ENCODE assay signal across 8 mouse cellular contexts in genomic region chr6:124745490-124746295, GRCm38 (mm10). TPM values are rescaled to one million over a fixed set of nuclear protein-coding genes. Genes with fewer than 3 reads are reported as not detected.
DNase-seq lines count a peak whose midpoint lies in the region; ATAC-seq and TF ChIP-seq lines count a peak whose summit lies in the region.

No protein-coding gene starts in this region.

- TF ChIP-seq CTCF in heart, adult 2 months (IDR thresholded peaks at IDR 0.05): peak; percentile 98; the same call in 1 of the 2 replicates
- peak; percentile 70 for TF ChIP-seq CTCF in kidney, adult 2 months (conservative IDR thresholded peaks at IDR 0.05; ENCODE audit: insufficient read depth, insufficient read length, low read depth, low read length)

- H3K27me3 ChIP-seq in embryonic facial prominence, embryonic 13.5 days: no peaks in the 10 kb centered on the region
- no peaks in the 10 kb centered on the region for H3K27me3 ChIP-seq in heart, adult 2 months (ENCODE audit: control insufficient read depth, insufficient read depth, low read length)
- no peaks in the 10 kb centered on the region for H3K27me3 ChIP-seq in kidney, adult 2 months (replicated peaks; ENCODE audit: control insufficient read depth, insufficient read depth, low read length)
- H3K27me3 ChIP-seq in limb, embryonic 12.5 days: no peaks in the 10 kb centered on the region
- H3K27me3 ChIP-seq in midbrain, embryonic 14.5 days (ENCODE audit: control insufficient read depth, insufficient read depth, low read length): no peaks in the 10 kb centered on the region

- peaks cover 36% of the 10 kb centered on the region for H3K4me1 ChIP-seq in embryonic facial prominence, embryonic 13.5 days
- H3K4me1 ChIP-seq in heart, adult 2 months (ENCODE audit: control insufficient read depth, insufficient read depth, low read length): peaks cover 3% of the 10 kb centered on the region; the same call in 1 of the 2 replicates
- peaks cover 12% of the 10 kb centered on the region; the same call in 1 of the 2 replicates for H3K4me1 ChIP-seq in kidney, adult 2 months (ENCODE audit: control insufficient read depth, insufficient read depth, low read length)
- peaks cover 30% of the 10 kb centered on the region for H3K4me1 ChIP-seq in limb, embryonic 12.5 days (replicated peaks)
- H3K4me1 ChIP-seq in midbrain, embryonic 14.5 days (ENCODE audit: control insufficient read depth, insufficient read depth, low read length): peaks cover 19% of the 10 kb centered on the region

- TF ChIP-seq EP300 in heart, adult 2 months (IDR thresholded peaks at IDR 0.05; ENCODE audit: insufficient read depth, low read depth, low read length): peak; percentile 47; the same call in 1 of the 2 replicates

- peak overlapping the region; percentile 51 for H3K4me3 ChIP-seq in embryonic facial prominence, embryonic 13.5 days
- peak overlapping the region; percentile 68 for H3K4me3 ChIP-seq in heart, adult 2 months
- H3K4me3 ChIP-seq in kidney, adult 2 months (ENCODE audit: insufficient read depth, low read depth, low read length): peak overlapping the region; percentile 71
- H3K4me3 ChIP-seq in limb, embryonic 12.5 days (replicated peaks): peak overlapping the region; percentile 47
- H3K4me3 ChIP-seq in midbrain, embryonic 14.5 days (replicated peaks; ENCODE audit: low read depth, low read length): peak overlapping the region; percentile 41

- TF ChIP-seq POLR2A in heart, adult 2 months (IDR thresholded peaks at IDR 0.05; ENCODE audit: insufficient read depth, low read depth, low read length): peak; percentile 77
- TF ChIP-seq POLR2A in kidney, adult 2 months (IDR thresholded peaks at IDR 0.05; ENCODE audit: low read depth, low read length): peak; percentile 72

- intact Hi-C loops in heart, adult 2 months (cut with DNase I): loop anchor here (1.0 kb wide), 1 partner anchor 11 kb away; the partner anchor contains the start of genes Atn1 and Gm45234

- DNase-seq in 3134 (ENCODE audit: extremely low read depth, insufficient read length, low spot score): peak; percentile 82
- peak; percentile 91 for DNase-seq in adrenal gland, postnatal 4 days (ENCODE audit: low spot score in 2 of 2)
- peak; percentile 95 to 96 for DNase-seq in heart, adult 2 months
- DNase-seq in kidney, adult 2 months: peak; percentile 97
- peak; percentile 99 for DNase-seq in midbrain, embryonic 14.5 days
- DNase-seq in spleen, adult 12 weeks (ENCODE audit: low spot score): peak; percentile 89

- no peaks in the 10 kb centered on the region for H3K79me2 ChIP-seq in heart, adult 2 months (replicated peaks; ENCODE audit: control insufficient read depth, insufficient read depth, low read length)

- peak overlapping the region; percentile 83 for H3K9ac ChIP-seq in embryonic facial prominence, embryonic 13.5 days
- peak overlapping the region; percentile 82 for H3K9ac ChIP-seq in heart, adult 2 months (ENCODE audit: low read depth, low read length)
- peak overlapping the region; percentile 80 for H3K9ac ChIP-seq in limb, embryonic 12.5 days (replicated peaks)
- H3K9ac ChIP-seq in midbrain, embryonic 14.5 days (replicated peaks; ENCODE audit: low read length): peak overlapping the region; percentile 76

- H3K9me3 ChIP-seq in embryonic facial prominence, embryonic 13.5 days: no peaks in the 10 kb centered on the region
- no peaks in the 10 kb centered on the region for H3K9me3 ChIP-seq in limb, embryonic 12.5 days
- no peaks in the 10 kb centered on the region for H3K9me3 ChIP-seq in midbrain, embryonic 14.5 days (ENCODE audit: control insufficient read depth, low read length)

- 1% methylated on average over 84 of the region's 85 CpGs for WGBS in embryonic facial prominence, embryonic 13.5 days
- WGBS in heart, adult 2 months: 2% methylated on average over 84 of the region's 85 CpGs
- WGBS in kidney, adult 2 months: 2% methylated on average over 85 of the region's 85 CpGs
- WGBS in limb, embryonic 12.5 days: under 1% methylated on average over 85 of the region's 85 CpGs
- under 1% methylated on average over 85 of the region's 85 CpGs for WGBS in midbrain, embryonic 14.5 days

- peak overlapping the region; percentile 92 for H3K4me2 ChIP-seq in embryonic facial prominence, embryonic 13.5 days
- peak overlapping the region; percentile 89 for H3K4me2 ChIP-seq in limb, embryonic 12.5 days
- H3K4me2 ChIP-seq in midbrain, embryonic 14.5 days (ENCODE audit: low read length): peak overlapping the region; percentile 93

- ATAC-seq in embryonic facial prominence, embryonic 13.5 days (ENCODE audit: insufficient number of reproducible peaks, insufficient read depth, low FRiP score, low TSS enrichment, low read depth): peak; percentile 78
- peak; percentile 82 for ATAC-seq in limb, embryonic 12.5 days (ENCODE audit: insufficient number of reproducible peaks, insufficient read depth, low FRiP score, low TSS enrichment, low read depth)
- ATAC-seq in midbrain, embryonic 14.5 days (ENCODE audit: low FRiP score, low TSS enrichment): peak; percentile 86

- peak overlapping the region; percentile 86 for H3K27ac ChIP-seq in embryonic facial prominence, embryonic 13.5 days
- H3K27ac ChIP-seq in heart, adult 2 months: peak overlapping the region; percentile 96
- H3K27ac ChIP-seq in kidney, adult 2 months (ENCODE audit: insufficient read depth, low read depth, low read length): peak overlapping the region; percentile 72
- peak overlapping the region; percentile 93 for H3K27ac ChIP-seq in limb, embryonic 12.5 days
- H3K27ac ChIP-seq in midbrain, embryonic 14.5 days (replicated peaks; ENCODE audit: low read depth, low read length): peak overlapping the region; percentile 91

- peaks cover 68% of the 10 kb centered on the region for H3K36me3 ChIP-seq in embryonic facial prominence, embryonic 13.5 days
- no peaks in the 10 kb centered on the region for H3K36me3 ChIP-seq in heart, adult 2 months (ENCODE audit: control insufficient read depth, insufficient read depth, low read length)
- H3K36me3 ChIP-seq in kidney, adult 2 months (ENCODE audit: control insufficient read depth, insufficient read depth, low read length): 0 out of 2 replicates have a peak, but pooled peaks cover 1% of the 10 kb centered on the region
- H3K36me3 ChIP-seq in limb, embryonic 12.5 days: peaks cover 70% of the 10 kb centered on the region
- H3K36me3 ChIP-seq in midbrain, embryonic 14.5 days (ENCODE audit: control insufficient read depth, insufficient read depth, low read length): peaks cover 66% of the 10 kb centered on the region

RNA-seq across cellular contexts. Expression of gene Grcc10, which starts 4.5 kb away (rescaled TPM):
- 100 to 1,000 TPM; 313 TPM for total RNA-seq in adrenal gland, postnatal 4 days (2021)
- polyA plus RNA-seq in embryonic facial prominence, embryonic 13.5 days (2015; fragmentation: Nextera tagmentation; extraction: Ambion mirVana): 487 and 605 TPM in 2 replicates
- 100 to 1,000 TPM; 280 to 314 TPM for total RNA-seq in heart, adult 2 months (2021)
- 296 and 328 TPM in 2 replicates for polyA plus RNA-seq in heart, adult 2 months (2012; rRNA removed)
- 387 and 474 TPM in 2 replicates for polyA plus RNA-seq in kidney, adult 2 months (2012; rRNA removed)
- polyA plus RNA-seq in limb, embryonic 12.5 days (2016; fragmentation: Nextera tagmentation; extraction: Ambion mirVana): 479 and 511 TPM in 2 replicates
- 689 and 844 TPM in 2 replicates for polyA plus RNA-seq in midbrain, embryonic 14.5 days (2014; fragmentation: Nextera tagmentation; extraction: Ambion mirVana)

RNA-seq across cellular contexts. Expression of gene Ptpn6, which starts 7.2 kb away (rescaled TPM):
- 1 to 10 TPM; 8.3 to 8.4 TPM for total RNA-seq in adrenal gland, postnatal 4 days (2021)
- polyA plus RNA-seq in embryonic facial prominence, embryonic 13.5 days (2015; fragmentation: Nextera tagmentation; extraction: Ambion mirVana): 9.2 and 13.9 TPM in 2 replicates
- 1 to 10 TPM; 3.1 to 4.4 TPM for total RNA-seq in heart, adult 2 months (2021)
- polyA plus RNA-seq in heart, adult 2 months (2012; rRNA removed): 4.5 and 8.2 TPM in 2 replicates
- 21.5 and 31.7 TPM in 2 replicates for polyA plus RNA-seq in kidney, adult 2 months (2012; rRNA removed)
- polyA plus RNA-seq in limb, embryonic 12.5 days (2016; fragmentation: Nextera tagmentation; extraction: Ambion mirVana): 6.0 and 6.4 TPM in 2 replicates
- 2.1 and 5.6 TPM in 2 replicates for polyA plus RNA-seq in midbrain, embryonic 14.5 days (2014; fragmentation: Nextera tagmentation; extraction: Ambion mirVana)

RNA-seq across cellular contexts. Expression of gene Gm45234, which starts 10.1 kb away (rescaled TPM):
- 1 to 10 TPM in 1 of 2 experiments, not detected in 1; 2.2 TPM for total RNA-seq in adrenal gland, postnatal 4 days (2021)
- 0.33 TPM in 1 of 2 replicates, not detected in the other for polyA plus RNA-seq in embryonic facial prominence, embryonic 13.5 days (2015; fragmentation: Nextera tagmentation; extraction: Ambion mirVana)
- 1 to 10 TPM in 1 of 2 experiments, not detected in 1; 1.9 TPM for total RNA-seq in heart, adult 2 months (2021)
- polyA plus RNA-seq in heart, adult 2 months (2012; rRNA removed): not detected in 2 replicates
- polyA plus RNA-seq in kidney, adult 2 months (2012; rRNA removed): not detected in 2 replicates
- not detected in 2 replicates for polyA plus RNA-seq in limb, embryonic 12.5 days (2016; fragmentation: Nextera tagmentation; extraction: Ambion mirVana)
- polyA plus RNA-seq in midbrain, embryonic 14.5 days (2014; fragmentation: Nextera tagmentation; extraction: Ambion mirVana): not detected in 2 replicates

RNA-seq across cellular contexts. Expression of gene Atn1, which starts 10.6 kb away (rescaled TPM):
- 100 to 1,000 TPM in 1 of 2 experiments, 10 to 100 TPM in 1; 99.7 to 111 TPM for total RNA-seq in adrenal gland, postnatal 4 days (2021)
- polyA plus RNA-seq in embryonic facial prominence, embryonic 13.5 days (2015; fragmentation: Nextera tagmentation; extraction: Ambion mirVana): 22.1 and 22.2 TPM in 2 replicates
- 10 to 100 TPM; 44.3 to 47.8 TPM for total RNA-seq in heart, adult 2 months (2021)
- 24.5 and 32.8 TPM in 2 replicates for polyA plus RNA-seq in heart, adult 2 months (2012; rRNA removed)
- 49.1 and 65.4 TPM in 2 replicates for polyA plus RNA-seq in kidney, adult 2 months (2012; rRNA removed)
- 17.1 and 17.4 TPM in 2 replicates for polyA plus RNA-seq in limb, embryonic 12.5 days (2016; fragmentation: Nextera tagmentation; extraction: Ambion mirVana)
- 24.4 and 32.3 TPM in 2 replicates for polyA plus RNA-seq in midbrain, embryonic 14.5 days (2014; fragmentation: Nextera tagmentation; extraction: Ambion mirVana)

RNA-seq across cellular contexts. Expression of gene Eno2, which starts 23.8 kb away (rescaled TPM):
- 10 to 100 TPM; 17.9 to 28.3 TPM for total RNA-seq in adrenal gland, postnatal 4 days (2021)
- 10.7 and 10.9 TPM in 2 replicates for polyA plus RNA-seq in embryonic facial prominence, embryonic 13.5 days (2015; fragmentation: Nextera tagmentation; extraction: Ambion mirVana)
- 1 to 10 TPM; 2.4 to 2.7 TPM for total RNA-seq in heart, adult 2 months (2021)
- polyA plus RNA-seq in heart, adult 2 months (2012; rRNA removed): 2.4 and 2.7 TPM in 2 replicates
- 2.6 and 3.2 TPM in 2 replicates for polyA plus RNA-seq in kidney, adult 2 months (2012; rRNA removed)
- polyA plus RNA-seq in limb, embryonic 12.5 days (2016; fragmentation: Nextera tagmentation; extraction: Ambion mirVana): 4.8 TPM in 2 replicates
- polyA plus RNA-seq in midbrain, embryonic 14.5 days (2014; fragmentation: Nextera tagmentation; extraction: Ambion mirVana): 64.3 and 83.3 TPM in 2 replicates

Comparison
In these comparisons a context has a peak if more than half of its experiments do, and no peak if none do; other contexts are left out.
1. Peak in every context shown above with its lines: DNase-seq, ATAC-seq, H3K4me3 ChIP-seq and H3K27ac ChIP-seq.